Mouse (Mus musculus): ENCODE data around the gene Inpp5a. TPM values are rescaled to one million over a fixed set of nuclear protein-coding genes. Genes with fewer than 3 reads are reported as not detected.

Inpp5a gene
- polyA plus RNA-seq, 1 experiment, result 35.4 TPM

- DNase-seq (ENCODE audit: extremely low spot score in 1 of 2, low spot score in 1 of 2), result no peak
Measured at GRCm38 (mm10) chr7:139439922-139440895, 51.3 kb downstream of the Inpp5a start.

GRCm38 (mm10) chr7:139441022-139441421 is 52.1 kb downstream of the Inpp5a start:
- no peak for DNase-seq (ENCODE audit: extremely low spot score in 1 of 2, low spot score in 1 of 2)

GRCm38 (mm10) chr7:139441761-139442211 is 52.9 kb downstream of the Inpp5a start:
- no peak for DNase-seq (ENCODE audit: extremely low spot score in 1 of 2, low spot score in 1 of 2)

GRCm38 (mm10) chr7:139445621-139446020 is 56.7 kb downstream of the Inpp5a start:
- DNase-seq (ENCODE audit: extremely low spot score in 1 of 2, low spot score in 1 of 2), result no peak

- DNase-seq (ENCODE audit: extremely low spot score in 1 of 2, low spot score in 1 of 2), result no peak
Measured at GRCm38 (mm10) chr7:139447381-139447780, 58.5 kb downstream of the Inpp5a start.

GRCm38 (mm10) chr7:139450186-139450998 is 61.5 kb downstream of the Inpp5a start:
- peak in 1 of 2 experiments; percentile 37 for DNase-seq (ENCODE audit: extremely low spot score in 1 of 2, low spot score in 1 of 2)

GRCm38 (mm10) chr7:139451711-139452110 is 62.8 kb downstream of the Inpp5a start:
- DNase-seq (ENCODE audit: extremely low spot score in 1 of 2, low spot score in 1 of 2), result no peak

- DNase-seq (ENCODE audit: extremely low spot score in 1 of 2, low spot score in 1 of 2), result no peak
Measured at GRCm38 (mm10) chr7:139452199-139452598, 63.3 kb downstream of the Inpp5a start.

- DNase-seq (ENCODE audit: extremely low spot score in 1 of 2, low spot score in 1 of 2), result no peak
Measured at GRCm38 (mm10) chr7:139453198-139453597, 64.3 kb downstream of the Inpp5a start.

- DNase-seq (ENCODE audit: extremely low spot score in 1 of 2, low spot score in 1 of 2), result no peak
Measured at GRCm38 (mm10) chr7:139454285-139454684, 65.4 kb downstream of the Inpp5a start.

- no peak for DNase-seq (ENCODE audit: extremely low spot score in 1 of 2, low spot score in 1 of 2)
Measured at GRCm38 (mm10) chr7:139456759-139457158, 67.8 kb downstream of the Inpp5a start.

GRCm38 (mm10) chr7:139461344-139461743 is 72.4 kb downstream of the Inpp5a start:
- no peak for DNase-seq (ENCODE audit: extremely low spot score in 1 of 2, low spot score in 1 of 2)

GRCm38 (mm10) chr7:139462142-139462541 is 73.2 kb downstream of the Inpp5a start:
- DNase-seq (ENCODE audit: extremely low spot score in 1 of 2, low spot score in 1 of 2), result no peak

GRCm38 (mm10) chr7:139465538-139465937 is 76.6 kb downstream of the Inpp5a start:
- no peak for DNase-seq (ENCODE audit: extremely low spot score in 1 of 2, low spot score in 1 of 2)

GRCm38 (mm10) chr7:139466484-139467176 is 77.7 kb downstream of the Inpp5a start:
- no peak for DNase-seq (ENCODE audit: extremely low spot score in 1 of 2, low spot score in 1 of 2)

GRCm38 (mm10) chr7:139467177-139467895 is 78.4 kb downstream of the Inpp5a start:
- DNase-seq (ENCODE audit: extremely low spot score in 1 of 2, low spot score in 1 of 2), result no peak

GRCm38 (mm10) chr7:139467896-139468279 is 79.0 kb downstream of the Inpp5a start:
- no peak for DNase-seq (ENCODE audit: extremely low spot score in 1 of 2, low spot score in 1 of 2)

GRCm38 (mm10) chr7:139468440-139468839 is 79.5 kb downstream of the Inpp5a start:
- DNase-seq (ENCODE audit: extremely low spot score in 1 of 2, low spot score in 1 of 2), result no peak

GRCm38 (mm10) chr7:139469457-139469856 is 80.5 kb downstream of the Inpp5a start:
- no peak for DNase-seq (ENCODE audit: extremely low spot score in 1 of 2, low spot score in 1 of 2)

- DNase-seq (ENCODE audit: extremely low spot score in 1 of 2, low spot score in 1 of 2), result no peak
Measured at GRCm38 (mm10) chr7:139470481-139470880, 81.6 kb downstream of the Inpp5a start.

Data from frontal cortex, adult 2 months (tissue).